Mouse (Mus musculus): ENCODE measurements around the gene Rnf168.

DNA sequence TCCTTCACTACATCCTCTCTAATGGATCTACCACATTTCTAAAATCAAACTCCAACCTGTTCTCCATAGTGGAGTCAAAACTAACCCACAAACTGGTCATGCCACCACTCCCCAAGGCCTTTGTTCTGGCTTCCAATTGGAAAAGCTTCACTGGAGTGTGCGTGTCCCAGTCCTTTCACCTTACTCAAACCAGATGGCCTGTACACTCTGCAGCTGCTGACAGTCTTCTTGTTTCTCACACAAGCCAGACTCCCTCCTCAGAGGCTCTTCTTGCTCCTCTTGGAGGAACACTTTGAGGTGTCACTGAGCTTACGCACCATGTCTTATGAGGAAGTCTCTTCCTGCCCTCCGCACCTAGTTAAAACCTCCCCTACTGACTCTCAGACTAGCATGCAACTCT is 33.4 kb upstream of the Rnf168 start:
- TF ChIP-seq HCFC1 (IDR thresholded peaks at IDR 0.05; ENCODE audit: borderline replicate concordance, insufficient read depth, low read length): no peak
- TF ChIP-seq ZNF384 (IDR thresholded peaks at IDR 0.05; ENCODE audit: low read depth, low read length): no peak
- no peak for TF ChIP-seq MAFK (IDR thresholded peaks at IDR 0.05; ENCODE audit: insufficient read depth, low read depth, low read length)
- TF ChIP-seq ZC3H11A (IDR thresholded peaks at IDR 0.05; ENCODE audit: borderline replicate concordance, low read depth, low read length): no peak

Measured in ES-E14 (cell line).